Mouse (Mus musculus) ovary, postnatal 14 days (tissue): ENCODE results near the gene Sirt1.
A peak's percentile ranks its signal among the peaks of the same experiment; 100 is the strongest.

Experiments used
- DNase-seq: peaks from one replicate; pipeline ENCODE4 v3.0.0; 2022; ENCODE audit warnings: low spot score

Gene Sirt1

DNA sequence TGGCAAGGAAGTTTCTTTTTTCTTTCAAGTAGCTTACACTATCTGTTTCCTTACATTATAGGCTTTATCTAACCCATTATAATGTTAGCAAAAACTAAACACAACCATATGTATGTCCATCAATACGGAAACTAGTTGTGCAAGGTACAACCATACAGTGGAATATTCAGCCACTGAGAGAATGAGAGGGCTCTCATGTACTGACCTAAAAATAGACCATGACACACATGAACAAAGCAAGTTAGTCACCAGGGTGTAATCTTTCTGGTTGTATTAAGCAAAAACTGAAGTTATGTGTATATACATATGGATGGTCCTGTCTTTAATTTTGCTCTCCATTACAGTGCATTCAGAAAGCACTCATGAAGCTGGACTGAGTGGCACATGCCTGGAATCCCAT is 54.4 kb downstream of the Sirt1 start:
- DNase-seq: no peak

DNA sequence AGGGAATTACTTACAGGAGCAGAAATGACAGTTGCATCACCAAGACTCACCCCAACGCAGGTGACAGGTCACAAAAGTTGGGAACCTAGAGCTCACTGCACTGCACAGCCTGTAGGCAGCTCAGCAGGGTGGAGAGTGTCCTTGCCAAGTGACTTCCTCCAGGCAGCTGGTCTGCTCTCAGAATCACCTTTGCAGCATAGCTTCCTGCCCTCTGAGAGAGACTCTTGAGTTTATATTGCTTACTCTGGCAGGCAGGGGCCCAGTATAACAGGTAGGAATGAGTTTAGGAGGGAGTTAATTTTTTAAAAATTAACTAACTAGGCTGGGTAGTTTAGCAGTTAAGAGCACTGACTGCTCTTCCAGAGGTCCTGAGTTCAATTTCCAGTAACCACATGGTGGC is 67.8 kb downstream of the Sirt1 start:
- no peak for DNase-seq

DNA sequence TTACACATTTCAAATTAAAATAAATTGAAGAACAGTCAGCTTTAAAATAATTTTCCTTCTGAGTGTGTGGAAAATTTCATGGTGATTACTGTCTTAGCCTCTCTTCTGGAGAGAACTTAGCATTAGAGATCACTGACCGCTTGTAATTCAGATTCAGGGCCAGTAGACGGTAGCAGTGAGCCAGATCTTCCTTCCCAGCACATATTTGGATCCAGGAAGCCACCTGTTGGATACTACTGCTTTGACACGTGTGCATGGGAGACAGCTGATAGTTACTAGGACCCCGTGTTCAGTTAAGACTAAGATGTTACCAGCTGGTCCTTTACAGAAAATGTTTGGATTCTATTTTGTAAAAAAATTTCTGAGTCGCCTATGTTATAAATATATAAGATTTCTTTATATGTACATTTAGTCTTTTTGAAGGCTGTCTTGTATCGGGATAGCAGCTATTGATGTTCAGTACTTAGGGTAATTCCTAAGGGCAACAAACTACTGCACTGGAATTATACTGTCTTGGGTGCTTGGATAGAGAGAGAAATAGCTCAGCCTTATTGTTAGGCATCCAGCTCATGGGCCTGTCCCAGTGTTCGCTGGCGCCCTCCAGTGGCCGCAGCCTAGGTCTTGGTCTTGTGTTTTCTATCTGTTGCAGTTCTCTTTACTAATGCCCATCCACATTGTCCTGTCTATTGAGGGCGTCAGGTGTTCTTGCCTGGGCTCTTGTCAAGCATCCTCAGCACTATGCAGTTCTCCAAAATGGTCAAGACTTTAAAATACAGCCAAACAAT is 72.7 kb downstream of the Sirt1 start:
- peak; percentile 66 for DNase-seq

DNA sequence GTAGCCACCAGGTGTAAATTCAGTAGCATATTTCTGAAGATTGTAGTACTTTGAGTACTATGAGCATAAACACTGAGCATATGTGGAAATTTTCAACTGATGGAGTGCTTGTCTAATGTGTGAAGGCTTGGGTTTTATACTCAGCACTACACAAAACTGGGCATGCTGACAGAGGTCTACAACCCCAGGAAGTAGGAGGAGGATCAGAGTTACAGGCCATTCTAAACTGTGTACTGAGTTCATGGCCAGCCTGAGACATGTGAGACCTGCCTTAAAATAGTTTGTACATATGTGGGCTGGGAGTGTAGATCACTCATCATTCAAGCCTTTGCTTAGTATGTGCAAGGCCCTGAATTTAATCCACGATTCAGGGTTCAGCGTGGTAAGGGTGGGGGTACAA is 79.1 kb downstream of the Sirt1 start:
- DNase-seq: no peak

DNA sequence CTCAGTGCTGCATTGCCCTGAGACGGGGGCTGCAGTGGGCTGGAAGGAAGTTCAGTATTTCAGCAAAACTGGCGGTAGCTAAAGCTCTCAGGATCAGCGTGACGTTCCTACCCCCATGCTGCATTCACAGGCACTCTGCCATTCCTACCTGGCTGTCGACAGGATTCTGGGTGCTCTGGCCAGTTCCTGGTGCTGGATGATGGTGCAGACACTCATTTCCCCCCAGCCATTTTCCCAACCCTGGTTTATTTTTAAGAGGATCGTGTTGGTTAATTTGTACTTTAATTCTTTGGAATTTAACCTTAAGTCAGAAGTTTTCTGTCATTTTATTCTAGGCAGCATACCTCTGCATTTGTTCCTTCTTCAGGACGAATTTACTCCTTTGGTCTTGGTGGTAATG is 98.7 kb downstream of the Sirt1 start:
- no peak for DNase-seq

DNA sequence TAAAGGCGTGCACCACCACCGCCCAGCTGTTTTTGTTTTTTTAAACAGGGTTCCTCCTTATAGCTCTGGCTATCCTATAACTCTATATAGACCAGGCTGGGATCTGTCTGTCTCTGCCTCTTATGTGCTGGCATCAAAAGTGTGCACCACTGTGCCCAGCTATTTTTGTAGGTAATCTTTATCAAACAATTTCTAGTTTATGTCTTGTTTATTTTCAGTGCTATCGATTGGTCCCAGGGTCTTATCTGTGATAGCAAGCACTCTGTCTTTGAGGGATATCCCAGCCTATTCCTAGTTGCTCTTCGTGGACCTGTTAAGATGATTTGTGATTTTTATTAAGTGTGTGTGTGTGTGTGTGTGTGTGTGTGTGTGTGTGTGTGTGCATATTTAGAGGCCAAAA is 99.1 kb downstream of the Sirt1 start:
- no peak for DNase-seq

DNA sequence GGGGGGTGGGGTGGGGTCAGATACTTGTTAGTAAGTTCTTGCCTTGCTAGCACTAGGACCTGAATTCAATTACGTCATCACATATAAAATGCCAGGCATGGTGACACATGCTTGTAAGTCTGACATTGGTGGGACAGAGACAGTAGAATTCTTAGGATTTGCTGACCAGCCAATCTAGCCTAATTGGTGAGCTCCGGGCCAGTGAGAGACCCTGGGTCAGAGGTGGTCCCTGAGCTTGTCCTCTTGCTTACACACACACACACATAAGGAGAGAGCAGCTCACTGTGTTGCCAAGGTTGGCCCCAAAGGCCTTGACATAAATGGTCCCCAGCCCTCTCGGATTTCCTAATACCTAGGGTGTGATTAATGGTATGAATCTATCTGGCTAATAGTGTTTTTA is 101.7 kb downstream of the Sirt1 start:
- no peak for DNase-seq

DNA sequence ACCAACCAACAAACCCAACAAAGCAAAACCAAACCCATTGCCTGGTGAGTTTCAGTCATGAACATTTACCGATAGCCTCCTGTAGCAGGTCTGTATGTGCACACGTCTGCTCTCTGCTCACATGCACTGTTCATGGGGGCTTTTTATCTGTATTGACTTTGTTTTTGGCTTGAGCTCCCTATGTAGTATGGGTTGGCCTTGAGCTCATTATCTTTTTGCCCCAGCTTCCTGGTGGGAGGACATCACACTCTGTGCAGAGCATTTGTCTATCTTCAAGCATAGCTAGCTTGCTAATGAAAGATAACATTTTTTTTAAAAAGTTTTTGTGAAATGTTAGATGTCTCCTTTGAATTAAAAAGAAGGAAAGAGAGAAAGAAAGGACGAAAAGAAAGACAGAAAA is 104.5 kb downstream of the Sirt1 start:
- no peak for DNase-seq

DNA sequence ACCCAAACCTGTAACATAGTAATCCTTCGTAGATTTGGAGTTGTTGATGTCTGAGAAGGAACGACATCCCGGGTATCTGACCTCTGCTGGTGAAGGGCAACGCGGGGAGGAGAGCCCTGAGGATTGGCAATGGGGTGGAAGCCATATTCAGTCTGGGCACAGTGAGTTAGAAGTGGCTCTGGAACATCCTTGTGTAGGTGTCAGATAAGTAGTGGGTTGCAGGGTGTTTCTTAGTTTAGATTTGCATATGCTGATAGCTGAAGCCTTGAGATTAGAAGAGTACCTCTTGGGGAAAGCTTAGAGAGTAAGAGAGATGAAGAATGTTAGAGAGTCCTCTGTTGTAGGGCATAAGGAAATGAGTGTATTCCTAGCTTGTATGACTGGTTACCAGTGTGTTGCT is 108.6 kb downstream of the Sirt1 start:
- DNase-seq: no peak

DNA sequence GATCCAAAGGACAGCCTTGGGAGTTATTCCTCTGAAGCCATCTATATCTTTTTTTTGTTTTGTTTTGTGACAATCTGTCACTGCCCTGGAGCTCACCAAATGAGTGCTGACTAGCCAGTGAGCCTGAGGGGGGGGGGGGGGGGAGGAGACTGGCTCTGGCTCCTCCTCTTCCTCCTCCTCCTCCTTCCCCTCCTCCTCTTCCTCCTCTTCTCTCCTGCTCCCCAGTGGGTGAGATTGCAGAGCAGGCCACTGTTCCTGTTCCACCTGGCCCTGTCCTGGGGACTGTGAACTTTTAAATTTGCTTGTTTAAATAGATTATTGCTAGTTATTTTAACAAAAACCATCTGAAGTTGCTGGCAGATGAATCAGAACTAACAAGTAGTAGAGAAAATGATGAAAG is 109.1 kb downstream of the Sirt1 start:
- DNase-seq: no peak
